Mouse (Mus musculus) forebrain, embryonic 14.5 days (tissue): ENCODE measurements around the gene Cdhr4. TPM values are rescaled to one million over a fixed set of nuclear protein-coding genes. Genes with fewer than 3 reads are reported as not detected.
A peak's percentile ranks its signal among the peaks of the same experiment; 100 is the strongest.

Experiments used
- ATAC-seq: fragments of 200-750 bp; cut with Nextera tagmentation; 2 replicates; pipeline ENCODE4 v1.8.0; 2017; ENCODE audit warnings: mild to moderate bottlenecking, moderate library complexity
- DNase-seq: peaks from one replicate; pipeline ENCODE4 v3.0.0-alpha.2; 2015; ENCODE audit warnings: low spot score
- H3K27ac ChIP-seq: fragments of 300-500 bp; sonication (generic); 2 replicates; pipeline ENCODE4 v1.5.1; 2014; ENCODE audit warnings: low read depth, mild to moderate bottlenecking, control low read depth, low read length, moderate library complexity
- H3K27me3 ChIP-seq: fragments of 300-500 bp; sonication (generic); replicated peaks from 2 replicates; pipeline ENCODE4 v1.6.1; 2014; ENCODE audit warnings: low read length, control low read depth, mixed read lengths; ENCODE audit not compliant: control insufficient read depth, insufficient read depth
- H3K36me3 ChIP-seq: fragments of 300-500 bp; sonication (generic); 2 replicates; pipeline ENCODE4 v1.6.1; 2014; ENCODE audit warnings: low read length, control low read depth; ENCODE audit not compliant: control insufficient read depth, insufficient read depth
- H3K4me1 ChIP-seq: fragments of 300-500 bp; sonication (generic); 2 replicates; pipeline ENCODE4 v1.6.1; 2014; ENCODE audit warnings: antibody characterized with exemption, low read length, control low read depth; ENCODE audit not compliant: control insufficient read depth, insufficient read depth
- H3K4me2 ChIP-seq: fragments of 300-500 bp; sonication (generic); 2 replicates; pipeline ENCODE4 v1.6.1; 2014; ENCODE audit warnings: mild to moderate bottlenecking, control low read depth, low read length
- H3K4me3 ChIP-seq: fragments of 300-500 bp; sonication (generic); 2 replicates; pipeline ENCODE4 v1.5.1; 2014; ENCODE audit warnings: low read depth, low read length, control low read depth
- H3K9ac ChIP-seq: fragments of 300-500 bp; sonication (generic); 2 replicates; pipeline ENCODE4 v1.6.1; 2014; ENCODE audit warnings: mild to moderate bottlenecking, low read length, control low read depth, moderate library complexity
- H3K9me3 ChIP-seq: fragments of 300-500 bp; sonication (generic); replicated peaks from 2 replicates; pipeline ENCODE4 v1.6.1; 2016; ENCODE audit warnings: low read length, control low read depth, mixed read lengths; ENCODE audit not compliant: control insufficient read depth
- WGBS: fragments of 180-500 bp; shearing (Covaris S2); extraction: QIAGEN DNeasy Blood & Tissue Kit; methylation state at CpG from one replicate; pipeline ENCODE4 v1.1.7; 2014; 5-methylcytosine and 5-hydroxymethylcytosine counted together
- polyA plus RNA-seq: library from polyadenylated mRNA; unstranded; fragments of >200 nt; fragmentation: Nextera tagmentation; extraction: Ambion mirVana; gene quantifications from 2 replicates; pipeline ENCODE4 v1.2.1, GENCODE M21; 2014

Gene Cdhr4
- polyA plus RNA-seq, 1 experiment from 2014 or later: 1.2 TPM

DNA sequence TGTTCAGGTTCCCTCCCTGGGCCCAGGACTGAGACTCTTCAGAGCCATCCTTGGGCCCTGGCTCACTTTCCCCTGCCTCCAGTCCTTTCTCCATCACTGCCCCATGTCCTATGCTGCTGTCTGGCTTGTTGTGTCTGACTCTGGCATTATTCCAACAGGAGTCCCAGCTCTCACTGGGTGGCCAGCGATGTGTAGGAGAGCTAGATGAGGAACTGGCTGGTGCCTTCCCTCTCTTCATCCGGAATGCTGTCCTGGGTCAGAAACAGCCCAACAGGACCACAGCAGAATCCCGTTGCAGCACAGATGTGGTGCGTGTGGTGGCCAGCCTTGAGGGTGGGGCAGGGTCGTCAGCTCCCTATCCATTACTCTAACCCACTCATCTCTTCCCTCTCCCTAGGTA is 22.0 kb upstream of the Cdhr4 start:
- H3K36me3 ChIP-seq: peaks cover 25% of the 10 kb centered on the region
- H3K27ac ChIP-seq: no peak overlapping the region
- no peak overlapping the region for H3K4me2 ChIP-seq
- H3K9me3 ChIP-seq: no peaks in the 10 kb centered on the region
- DNase-seq (no peak), ATAC-seq (no peak)
- no peaks in the 10 kb centered on the region for H3K27me3 ChIP-seq
- no peaks in the 10 kb centered on the region for H3K4me1 ChIP-seq
- WGBS: 94% methylated on average over 5 of the region's 5 CpGs
- no peak overlapping the region for H3K9ac ChIP-seq
- no peak overlapping the region for H3K4me3 ChIP-seq

DNA sequence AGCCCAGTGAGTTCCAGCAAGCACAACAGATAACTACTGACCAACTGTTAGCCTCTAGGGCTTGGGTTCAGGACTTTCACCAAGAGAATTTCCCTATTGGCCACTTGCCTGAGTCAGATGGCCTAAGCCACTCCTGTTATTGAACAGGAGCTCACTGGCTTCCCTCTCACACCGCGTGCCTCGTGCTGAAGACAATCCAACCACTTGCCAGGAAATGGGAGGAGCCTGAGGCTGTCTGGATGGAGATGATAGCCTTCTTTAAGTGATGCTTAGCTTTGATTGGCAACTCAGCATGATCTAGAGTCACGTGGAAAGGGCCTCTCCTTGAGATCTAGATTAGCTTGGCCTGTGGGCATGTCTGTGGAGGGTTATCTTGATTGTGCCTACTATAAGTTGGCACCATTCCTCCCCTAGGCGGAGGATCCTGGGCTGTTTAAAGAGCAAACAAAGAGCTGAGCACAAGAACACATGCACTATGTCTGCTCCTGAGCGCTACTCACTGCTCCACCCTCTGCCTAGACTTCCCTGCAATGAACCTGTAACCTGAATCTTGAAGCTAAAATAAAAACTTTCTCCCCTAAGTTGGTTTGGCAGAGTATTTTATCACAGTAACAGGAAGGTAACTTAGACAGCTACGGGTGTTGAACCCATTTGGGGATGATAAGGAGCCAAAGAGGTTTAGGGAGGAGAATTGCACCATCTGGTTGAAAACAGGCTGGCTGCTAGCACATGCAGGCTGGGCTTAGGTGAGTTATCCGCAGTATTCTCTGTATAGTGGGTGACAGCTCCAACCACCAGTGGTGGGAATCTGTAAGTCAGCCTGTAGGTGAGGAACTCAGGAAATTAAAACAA is 20.4 kb upstream of the Cdhr4 start:
- 85% methylated on average over 8 of the region's 8 CpGs for WGBS
- H3K9me3 ChIP-seq: no peaks in the 10 kb centered on the region
- no peak for DNase-seq
- H3K4me1 ChIP-seq: no peaks in the 10 kb centered on the region
- no peak overlapping the region for H3K27ac ChIP-seq
- no peak overlapping the region for H3K4me2 ChIP-seq
- no peak overlapping the region for H3K4me3 ChIP-seq
- H3K9ac ChIP-seq: no peak overlapping the region
- H3K36me3 ChIP-seq: peaks cover 23% of the 10 kb centered on the region
- H3K27me3 ChIP-seq: no peaks in the 10 kb centered on the region
- ATAC-seq: no peak

DNA sequence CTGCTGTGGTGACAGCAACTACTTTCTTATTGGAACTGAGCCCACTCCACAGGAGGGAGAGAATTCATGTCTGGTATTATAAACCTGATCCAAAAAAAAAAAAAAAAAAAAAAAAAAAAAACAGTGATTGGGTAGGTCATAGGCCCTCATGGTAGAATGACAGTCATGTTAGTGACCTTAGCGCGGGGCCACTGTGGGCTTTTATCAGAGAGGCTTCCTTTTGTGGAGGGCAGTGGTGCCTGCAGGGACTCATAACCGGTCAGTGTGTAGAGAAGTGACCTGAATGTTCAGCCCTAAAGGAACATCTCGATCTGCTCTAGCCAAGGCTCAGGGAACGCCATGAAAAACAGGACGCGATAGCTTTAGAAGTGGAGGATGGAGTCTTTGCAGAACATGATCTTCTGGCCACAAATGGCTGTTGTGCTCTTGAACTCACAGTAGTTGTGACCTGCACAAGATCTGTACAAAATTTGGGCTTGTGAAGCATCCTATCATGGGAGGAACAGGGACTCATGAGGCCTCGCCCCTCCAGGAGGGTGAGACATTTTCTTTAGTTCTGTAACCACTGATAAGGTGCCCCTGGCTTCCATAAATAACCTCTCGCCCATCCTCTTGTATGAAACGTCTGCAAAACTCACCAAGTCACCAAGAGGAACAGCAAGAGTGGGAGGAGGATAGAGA is 17.7 kb upstream of the Cdhr4 start:
- Histone ChIP-seq H3K27me3 (no peaks in the 10 kb centered on the region), H3K4me3 (no peak overlapping the region), H3K9ac (no peak overlapping the region), H3K27ac (no peak overlapping the region), H3K9me3 (no peaks in the 10 kb centered on the region), H3K4me2 (no peak overlapping the region), H3K4me1 (no peaks in the 10 kb centered on the region), H3K36me3 (peaks cover 19% of the 10 kb centered on the region)
- 90% methylated on average over 10 of the region's 10 CpGs for WGBS
- ATAC-seq (no peak), DNase-seq (no peak)

DNA sequence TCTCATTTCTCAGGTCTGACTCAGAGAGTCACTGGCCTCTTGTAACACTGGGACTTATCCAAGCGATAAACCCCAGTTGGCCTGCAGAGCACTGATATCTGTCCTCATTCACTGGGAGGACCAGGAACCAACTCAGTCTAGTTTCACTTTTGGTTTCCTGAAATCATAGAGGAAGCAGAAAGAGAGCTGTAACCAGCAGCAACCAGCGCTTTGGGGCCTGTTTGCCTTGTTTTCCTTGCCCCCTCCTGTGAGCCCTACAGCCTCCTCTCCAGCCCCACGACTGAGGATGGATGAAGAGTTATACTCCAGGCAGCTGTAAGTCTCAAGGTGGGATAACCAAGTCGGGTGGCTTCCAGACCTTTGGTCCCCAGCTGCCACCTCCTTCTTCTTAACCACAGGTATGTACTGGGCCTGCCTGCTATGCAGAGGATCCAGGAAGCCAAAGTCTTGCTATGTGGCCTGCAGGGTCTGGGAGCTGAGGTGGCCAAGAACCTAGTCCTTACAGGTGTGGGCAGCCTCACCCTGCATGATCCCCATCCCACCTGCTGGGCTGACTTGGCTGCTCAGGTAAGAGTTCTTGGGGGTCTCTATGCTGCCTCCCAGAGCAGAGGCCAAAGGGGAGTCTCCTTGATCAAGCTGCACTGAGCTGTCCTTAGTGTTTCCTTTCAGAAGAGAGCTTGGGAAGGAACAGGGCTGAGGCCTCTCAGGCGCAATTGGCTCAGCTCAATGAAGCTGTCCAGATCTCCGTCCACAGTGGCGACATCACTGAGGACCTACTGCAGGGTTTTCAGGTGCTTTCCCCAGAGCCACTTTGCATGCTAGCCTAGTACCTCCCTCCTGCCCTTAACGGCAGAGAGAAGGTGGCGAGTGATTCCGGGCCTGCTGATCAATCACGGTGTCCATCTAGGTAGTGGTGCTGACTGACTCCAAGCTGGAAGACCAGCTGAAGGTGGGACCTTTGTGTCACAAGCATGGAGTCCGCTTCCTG is 16.6 kb upstream of the Cdhr4 start, which contains the start of gene Uba7:
Uba7 (plus strand) TSS at position 107 of the 988 bp plus-strand sequence.
- WGBS: 76% methylated on average over 12 of the region's 12 CpGs
- ATAC-seq (no peak), DNase-seq (no peak)
- H3K27ac ChIP-seq: no peak within 1 kb of the TSS
- no peaks in the 10 kb centered on the region for H3K9me3 ChIP-seq
- H3K9ac ChIP-seq: no peak within 1 kb of the TSS
- no peak within 1 kb of the TSS for H3K4me2 ChIP-seq
- no peak within 1 kb of the TSS for H3K4me3 ChIP-seq
- peaks cover 10% of the 10 kb centered on the region for H3K36me3 ChIP-seq
- H3K4me1 ChIP-seq: no peaks in the 10 kb centered on the region
- H3K27me3 ChIP-seq: no peaks in the 10 kb centered on the region

DNA sequence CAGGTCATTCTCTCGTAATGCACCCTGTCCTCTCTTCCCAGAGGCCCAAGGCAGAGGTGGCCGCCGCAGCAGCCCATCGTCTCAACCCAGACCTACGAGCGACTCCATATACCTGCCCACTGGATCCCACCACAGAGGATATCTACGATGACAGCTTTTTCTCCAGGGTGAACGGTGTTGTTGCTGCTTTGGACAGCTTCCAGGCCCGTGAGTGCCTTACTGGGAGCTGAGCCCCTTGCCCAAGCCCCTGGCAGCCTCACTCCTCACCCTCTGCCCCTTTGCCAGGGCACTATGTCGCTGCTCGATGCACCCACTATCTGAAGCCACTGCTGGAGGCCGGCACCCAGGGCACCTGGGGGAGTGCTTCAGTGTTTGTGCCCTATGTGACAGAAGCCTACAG is 13.5 kb upstream of the Cdhr4 start:
- H3K4me3 ChIP-seq: no peak overlapping the region
- no peaks in the 10 kb centered on the region for H3K9me3 ChIP-seq
- no peak overlapping the region for H3K4me2 ChIP-seq
- H3K27me3 ChIP-seq: no peaks in the 10 kb centered on the region
- no peak overlapping the region for H3K27ac ChIP-seq
- DNase-seq: no peak
- H3K36me3 ChIP-seq: no peaks in the 10 kb centered on the region
- ATAC-seq: no peak
- H3K9ac ChIP-seq: no peak overlapping the region
- WGBS: 93% methylated on average over 12 of the region's 12 CpGs
- H3K4me1 ChIP-seq: peaks cover 2% of the 10 kb centered on the region; the same call in 1 of the 2 replicates

DNA sequence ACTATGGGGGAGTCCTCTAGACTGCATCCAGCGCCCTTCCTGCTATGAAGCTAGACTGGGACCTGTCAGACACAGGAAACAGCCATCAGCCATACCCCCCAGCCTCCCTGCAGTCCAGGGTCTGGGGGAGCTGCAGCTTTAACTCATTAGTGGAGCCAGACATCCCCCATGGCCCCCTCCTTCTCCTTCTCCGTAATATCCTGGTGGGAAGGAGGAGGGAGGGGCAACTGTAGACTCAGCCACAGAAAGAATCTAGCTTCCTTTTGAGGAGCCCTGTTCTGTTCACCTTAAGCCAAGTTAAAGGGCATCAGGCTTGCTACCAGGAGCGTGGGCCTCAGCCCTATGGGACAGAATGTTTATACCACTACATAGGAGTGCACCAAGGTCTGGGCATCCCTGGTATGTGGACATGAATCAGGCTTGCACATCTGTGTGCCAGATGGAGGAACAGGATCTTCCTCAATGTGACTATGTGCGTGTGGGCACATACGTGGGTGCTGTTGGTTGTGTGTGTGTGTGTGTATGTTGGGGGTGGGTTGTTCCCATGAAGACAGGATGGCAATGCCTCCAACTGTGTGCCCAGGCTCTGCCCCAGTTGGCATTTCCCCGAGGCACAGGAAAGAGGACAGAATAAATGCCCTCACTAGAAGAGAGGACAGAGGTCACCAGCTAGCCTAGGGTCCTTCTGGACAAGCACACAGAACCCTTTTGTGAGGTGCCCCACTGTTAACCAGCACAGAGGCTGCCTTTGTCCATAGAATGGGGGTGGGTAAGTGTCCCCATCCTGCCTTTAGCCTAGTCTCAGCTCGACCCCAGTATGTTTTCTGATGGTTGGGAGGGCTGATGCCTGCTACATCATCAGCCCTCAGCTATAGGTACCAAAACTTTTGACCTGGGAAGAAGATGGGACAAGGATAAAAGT is 10.4 kb upstream of the Cdhr4 start:
- H3K27me3 ChIP-seq: no peaks in the 10 kb centered on the region
- 55% methylated on average over 7 of the region's 7 CpGs for WGBS
- DNase-seq: no peak
- H3K9me3 ChIP-seq: no peaks in the 10 kb centered on the region
- H3K4me3 ChIP-seq: no peak overlapping the region
- H3K27ac ChIP-seq: peak overlapping the region; percentile 46
- ATAC-seq: no peak
- H3K4me1 ChIP-seq: peaks cover 6% of the 10 kb centered on the region
- no peaks in the 10 kb centered on the region for H3K36me3 ChIP-seq
- peak overlapping the region; percentile 1; the same call in 1 of the 2 replicates for H3K4me2 ChIP-seq
- 0 out of 2 replicates have a peak overlapping the region, but pooled peaks have one; percentile 5 for H3K9ac ChIP-seq

DNA sequence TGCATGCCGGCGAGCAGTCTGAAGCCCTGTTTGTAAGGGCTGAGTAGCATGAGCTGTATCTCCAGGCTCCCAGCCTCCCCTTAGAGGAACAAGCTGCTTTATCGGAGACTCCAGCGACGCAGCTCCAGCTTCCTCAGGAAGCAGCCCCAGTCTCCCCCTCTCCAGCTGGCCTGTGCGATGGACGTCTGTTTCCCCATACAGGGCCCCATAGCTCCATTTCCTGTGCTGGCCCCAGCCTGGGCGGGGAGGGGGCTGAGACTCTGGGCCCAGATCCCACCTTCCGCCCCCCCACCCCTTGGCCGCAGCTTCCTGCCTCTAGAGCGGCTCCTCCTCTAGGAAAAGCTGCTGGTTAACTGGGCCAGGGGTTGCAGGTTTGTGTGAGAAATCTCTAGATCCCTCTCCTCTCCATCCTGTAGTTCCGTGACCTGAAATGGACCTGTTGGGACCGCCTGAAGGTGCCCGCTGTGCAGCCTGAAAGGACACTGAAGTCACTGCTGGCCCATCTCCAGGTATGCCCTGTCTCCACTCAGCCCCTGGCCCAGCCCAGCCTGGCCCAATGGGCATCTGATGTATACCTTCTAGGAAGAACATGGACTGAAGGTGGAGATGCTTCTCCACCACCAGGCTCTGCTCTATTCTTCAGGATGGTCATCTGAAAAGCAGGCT is 9.5 kb upstream of the Cdhr4 start, which contains the start of gene Gm20661:
Gm20661 (plus strand) TSS at position 378 of the 666 bp plus-strand sequence.
- peak; percentile 45 for DNase-seq
- no peaks in the 10 kb centered on the region for H3K27me3 ChIP-seq
- H3K9ac ChIP-seq: peak within 1 kb of the TSS; percentile 33; the same call in 1 of the 2 replicates
- peaks cover 6% of the 10 kb centered on the region for H3K4me1 ChIP-seq
- H3K27ac ChIP-seq: peak within 1 kb of the TSS; percentile 55
- no peak for ATAC-seq
- H3K36me3 ChIP-seq: no peaks in the 10 kb centered on the region
- WGBS: 60% methylated on average over 14 of the region's 14 CpGs
- H3K9me3 ChIP-seq: no peaks in the 10 kb centered on the region
- no peak within 1 kb of the TSS for H3K4me3 ChIP-seq
- H3K4me2 ChIP-seq: peak within 1 kb of the TSS; percentile 1; the same call in 1 of the 2 replicates
